Mouse (Mus musculus) Patski (cell line): ENCODE measurements at regions not wholly inside any gene's neighbourhood (a gene's known extent, or its start where the extent isn't known, plus 50 kb on each side); places are given as distances from the start of the nearest gene placed in this dataset.

Source experiments
- ATAC-seq: fragments of 100-300 bp; one replicate; pipeline ENCODE4 v1.8.0; 2021
- CTCF ChIA-PET: fragments of 350-600 bp; sonication (Branson Sonifier 250); formaldehyde crosslinking; loops from one replicate; lab custom pipeline; 2022; ENCODE audit warnings: inconsistent platforms; lab: Charles Lee
- POLR2A ChIA-PET: fragments of 350-600 bp; sonication (Branson Sonifier 250); formaldehyde crosslinking; loops from one replicate; lab custom pipeline; 2022; ENCODE audit warnings: antibody characterized with exemption, inconsistent platforms; lab: Charles Lee
- DNase-seq: peaks from one replicate; pipeline ENCODE4 v3.0.0-alpha.2; 2011; ENCODE audit warnings: low read depth, low spot score
- H3K27me3 ChIP-seq: fragments of 371-371 bp; one replicate; pipeline ENCODE4 v1.5.1; 2021
- CTCF ChIP-seq: fragments of 100-300 bp; IDR thresholded peaks from one replicate; pipeline ENCODE4 v1.5.1; 2021
- in situ Hi-C: fragments of 300-500 bp; cut with MboI; formaldehyde crosslinking; loops from 3 replicates; pipeline ENCODE4 v1.11.1; 2018; ENCODE audit warnings: low pct_unique_long_range_greater_than_20kb, mixed read lengths

- no peak for DNase-seq
- ATAC-seq: no peak
- POLR2A ChIA-PET: no interaction called here
- in situ Hi-C loops: no loop called here
- TF ChIP-seq CTCF: no peak
- H3K27me3 ChIP-seq: peaks cover 19% of the 10 kb centered on the region
- CTCF ChIA-PET: interaction anchor here (0.9 to 2.9 kb wide), 4 partner anchors 8 to 10 kb away, joined by 3 to 10 read pairs (median 3); no protein-coding TSS in a partner anchor
Measured at GRCm38 (mm10) chr3:66400791-66401568, 104.3 kb upstream of the Veph1 start.

- CTCF ChIA-PET: no interaction called here
- DNase-seq (no peak), ATAC-seq (no peak)
- TF ChIP-seq CTCF: peak; percentile 61
- peaks cover 36% of the 10 kb centered on the region for H3K27me3 ChIP-seq
- in situ Hi-C loops: loop anchor here (10.0 kb wide), 1 partner anchor 394 kb away; no protein-coding TSS in a partner anchor
- POLR2A ChIA-PET: no interaction called here
Measured at GRCm38 (mm10) chr3:66398214-66399150, 101.8 kb upstream of the Veph1 start.

GRCm38 (mm10) chr3:66375088-66375910, 78.7 kb upstream of the Veph1 start:
- in situ Hi-C loops: no loop called here
- DNase-seq (no peak), ATAC-seq (no peak)
- TF ChIP-seq CTCF: no peak
- CTCF ChIA-PET: interaction anchor here (1.0 to 1.4 kb wide), 2 partner anchors 29 to 54 kb away, joined by 3 read pairs; no protein-coding TSS in a partner anchor
- H3K27me3 ChIP-seq: peaks cover 71% of the 10 kb centered on the region
- POLR2A ChIA-PET: interaction anchor here (0.7 kb wide), 2 partner anchors 14 to 700 kb away, joined by 3 to 4 read pairs; no protein-coding TSS in a partner anchor

GRCm38 (mm10) chr3:66374603-66375002, 78.0 kb upstream of the Veph1 start:
- ATAC-seq: no peak
- ChIA-PET POLR2A (interaction anchor here (0.6 to 0.7 kb wide), 3 partner anchors 14 to 701 kb away, joined by 3 to 6 read pairs (median 3); no protein-coding TSS in a partner anchor), CTCF (interaction anchor here (0.7 kb wide), 1 partner anchor 397 kb away, joined by 3 read pairs; no protein-coding TSS in a partner anchor)
- DNase-seq: no peak
- peaks cover 70% of the 10 kb centered on the region for H3K27me3 ChIP-seq
- TF ChIP-seq CTCF: no peak
- in situ Hi-C loops: no loop called here

GRCm38 (mm10) chr3:66373807-66374575, 77.4 kb upstream of the Veph1 start:
- in situ Hi-C loops: no loop called here
- DNase-seq: no peak
- POLR2A ChIA-PET: interaction anchor here (0.6 to 0.7 kb wide), 3 partner anchors 14 to 701 kb away, joined by 3 to 6 read pairs (median 3); no protein-coding TSS in a partner anchor

More at GRCm38 (mm10) chr3:66373807-66374575, 77.4 kb upstream of the Veph1 start:
- ATAC-seq: no peak
- H3K27me3 ChIP-seq: peaks cover 70% of the 10 kb centered on the region
- CTCF ChIA-PET: interaction anchor here (0.7 kb wide), 1 partner anchor 397 kb away, joined by 3 read pairs; no protein-coding TSS in a partner anchor
- TF ChIP-seq CTCF: no peak
